Mouse (Mus musculus) midbrain, embryonic 11.5 days (tissue): ENCODE data around the gene Adamtsl4. TPM values are rescaled to one million over a fixed set of nuclear protein-coding genes. Genes with fewer than 3 reads are reported as not detected.

Experiments used
- ATAC-seq: fragments of 200-750 bp; cut with Nextera tagmentation; 2 replicates; pipeline ENCODE4 v1.8.0; 2017; ENCODE audit warnings: moderate TSS enrichment, moderate library complexity; ENCODE audit not compliant: low FRiP score
- DNase-seq: peaks from one replicate; pipeline ENCODE4 v3.0.0; 2015; ENCODE audit warnings: low spot score; ENCODE audit errors: missing footprints
- H3K27ac ChIP-seq: fragments of 300-500 bp; sonication (generic); 2 replicates; pipeline ENCODE4 v1.5.1; 2014; ENCODE audit warnings: low read depth, low read length
- H3K27me3 ChIP-seq: fragments of 300-500 bp; sonication (generic); 2 replicates; pipeline ENCODE4 v1.6.1; 2014; ENCODE audit warnings: mild to moderate bottlenecking, low read length, moderate library complexity, mixed read lengths; ENCODE audit not compliant: control insufficient read depth, insufficient read depth
- H3K36me3 ChIP-seq: fragments of 300-500 bp; sonication (generic); 2 replicates; pipeline ENCODE4 v1.6.1; 2014; ENCODE audit warnings: mild to moderate bottlenecking, low read length, moderate library complexity, mixed read lengths; ENCODE audit not compliant: control insufficient read depth, insufficient read depth
- H3K4me1 ChIP-seq: fragments of 300-500 bp; sonication (generic); 2 replicates; pipeline ENCODE4 v1.6.1; 2014; ENCODE audit warnings: low read length; ENCODE audit not compliant: control insufficient read depth, insufficient read depth
- H3K4me2 ChIP-seq: fragments of 300-500 bp; sonication (generic); 2 replicates; pipeline ENCODE4 v1.6.1; 2014; ENCODE audit warnings: mild to moderate bottlenecking, moderate library complexity
- H3K4me3 ChIP-seq: fragments of 300-500 bp; sonication (generic); 2 replicates; pipeline ENCODE4 v1.5.1; 2014; ENCODE audit warnings: low read depth, low read length
- H3K9ac ChIP-seq: fragments of 300-500 bp; sonication (generic); 2 replicates; pipeline ENCODE4 v1.6.1; 2014; ENCODE audit warnings: low read length
- H3K9me3 ChIP-seq: fragments of 300-500 bp; sonication (generic); 2 replicates; pipeline ENCODE4 v1.6.1; 2016; ENCODE audit warnings: low read length; ENCODE audit not compliant: control insufficient read depth
- WGBS: fragments of 180-500 bp; shearing (Covaris S2); extraction: QIAGEN DNeasy Blood & Tissue Kit; methylation state at CpG from one replicate; pipeline ENCODE4 v1.1.7; 2014; 5-methylcytosine and 5-hydroxymethylcytosine counted together
- polyA plus RNA-seq: library from polyadenylated mRNA; unstranded; fragments of >200 nt; fragmentation: Nextera tagmentation; extraction: Ambion mirVana; gene quantifications from 2 replicates; pipeline ENCODE4 v1.2.1, GENCODE M21; 2014

Adamtsl4 gene
- polyA plus RNA-seq, 1 experiment from 2014 or later = 0.52 TPM

DNA sequence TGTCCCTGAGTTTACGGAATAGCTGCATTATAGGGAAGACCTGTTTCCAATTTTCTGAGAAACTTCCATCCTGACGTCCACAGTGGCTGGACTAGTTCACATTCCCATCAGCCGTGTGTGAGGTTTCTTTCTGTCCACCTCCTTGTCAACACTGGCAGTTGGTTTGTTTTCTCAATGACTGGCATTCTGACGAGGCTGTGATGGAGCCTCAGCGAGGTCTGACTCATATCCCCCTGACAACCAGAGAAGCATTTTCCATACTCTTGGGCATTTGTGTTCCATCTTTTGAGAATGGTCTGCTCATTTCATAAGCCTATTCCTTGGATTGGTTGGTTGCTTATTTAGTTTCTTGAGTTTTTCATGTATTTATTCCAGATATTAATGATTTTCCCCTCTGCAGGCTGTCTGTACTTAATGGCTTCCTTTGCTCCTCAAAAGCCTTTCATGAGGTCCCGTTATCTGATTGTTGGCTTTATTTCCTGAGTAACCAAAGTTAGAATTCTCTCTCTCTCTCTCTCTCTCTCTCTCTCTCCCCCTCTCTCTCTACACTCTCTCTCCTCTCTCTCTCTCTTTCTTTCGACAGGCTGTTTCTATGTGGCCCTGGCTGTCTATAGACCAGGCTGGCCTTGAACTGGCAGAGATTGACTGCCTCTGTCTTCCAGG, 39.1 kb upstream of the Adamtsl4 start:
- 76% methylated on average over 7 of the region's 7 CpGs for WGBS
- H3K4me2 ChIP-seq = no peak overlapping the region
- no peak overlapping the region for H3K4me3 ChIP-seq
- no peaks in the 10 kb centered on the region for H3K27me3 ChIP-seq
- DNase-seq (no peak), ATAC-seq (no peak)
- H3K9me3 ChIP-seq = no peaks in the 10 kb centered on the region
- H3K9ac ChIP-seq = no peak overlapping the region
- no peaks in the 10 kb centered on the region for H3K4me1 ChIP-seq
- no peak overlapping the region for H3K27ac ChIP-seq
- H3K36me3 ChIP-seq = no peaks in the 10 kb centered on the region

GRCm38 (mm10) chr3:95725863-95726262, 38.1 kb upstream of the Adamtsl4 start:
- no peaks in the 10 kb centered on the region for H3K4me1 ChIP-seq
- no peak for DNase-seq
- H3K27ac ChIP-seq = no peak overlapping the region
- no peak overlapping the region for H3K4me3 ChIP-seq
- WGBS = 88% methylated on average over 7 of the region's 7 CpGs
- H3K9me3 ChIP-seq = no peaks in the 10 kb centered on the region
- no peak overlapping the region for H3K9ac ChIP-seq
- no peak for ATAC-seq
- no peaks in the 10 kb centered on the region for H3K27me3 ChIP-seq
- no peaks in the 10 kb centered on the region for H3K36me3 ChIP-seq
- H3K4me2 ChIP-seq = no peak overlapping the region

DNA sequence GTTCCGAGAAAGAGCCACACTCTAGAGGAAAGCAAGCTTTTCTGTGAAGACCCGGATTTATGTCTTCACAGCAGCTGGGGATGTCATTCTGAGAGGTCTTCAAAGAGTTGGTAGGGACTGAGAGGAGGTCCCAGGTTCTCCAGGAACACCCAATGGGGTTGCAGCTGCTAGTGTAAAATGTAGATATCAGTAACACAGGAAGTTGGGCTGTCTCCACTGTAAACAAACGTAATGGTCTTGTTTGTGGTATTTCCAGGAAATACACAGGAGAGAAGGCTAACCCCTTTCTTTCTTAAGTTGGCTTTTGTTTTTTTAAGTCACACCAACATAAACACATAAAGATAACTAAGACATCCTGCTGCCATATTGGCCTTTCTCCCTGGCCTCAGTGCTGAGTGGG, 34.7 kb upstream of the Adamtsl4 start:
- Histone ChIP-seq H3K27ac (no peak overlapping the region), H3K9me3 (no peaks in the 10 kb centered on the region), H3K4me2 (no peak overlapping the region), H3K4me3 (no peak overlapping the region), H3K36me3 (no peaks in the 10 kb centered on the region), H3K27me3 (no peaks in the 10 kb centered on the region), H3K9ac (no peak overlapping the region), H3K4me1 (no peaks in the 10 kb centered on the region)
- no peak for ATAC-seq
- no peak for DNase-seq
- WGBS = 74% methylated on average over 3 of the region's 3 CpGs

- no peak overlapping the region for H3K27ac ChIP-seq
- no peaks in the 10 kb centered on the region for H3K27me3 ChIP-seq
- DNase-seq = no peak
- H3K9me3 ChIP-seq = no peaks in the 10 kb centered on the region
- H3K9ac ChIP-seq = no peak overlapping the region
- ATAC-seq = no peak
- no peaks in the 10 kb centered on the region for H3K36me3 ChIP-seq
- H3K4me2 ChIP-seq = no peak overlapping the region
- H3K4me3 ChIP-seq = no peak overlapping the region
- WGBS = 93% methylated on average over 2 of the region's 2 CpGs
- no peaks in the 10 kb centered on the region for H3K4me1 ChIP-seq
These were observed 30.4 kb upstream of the Adamtsl4 start for GRCm38 (mm10) chr3:95718153-95718552.

DNA sequence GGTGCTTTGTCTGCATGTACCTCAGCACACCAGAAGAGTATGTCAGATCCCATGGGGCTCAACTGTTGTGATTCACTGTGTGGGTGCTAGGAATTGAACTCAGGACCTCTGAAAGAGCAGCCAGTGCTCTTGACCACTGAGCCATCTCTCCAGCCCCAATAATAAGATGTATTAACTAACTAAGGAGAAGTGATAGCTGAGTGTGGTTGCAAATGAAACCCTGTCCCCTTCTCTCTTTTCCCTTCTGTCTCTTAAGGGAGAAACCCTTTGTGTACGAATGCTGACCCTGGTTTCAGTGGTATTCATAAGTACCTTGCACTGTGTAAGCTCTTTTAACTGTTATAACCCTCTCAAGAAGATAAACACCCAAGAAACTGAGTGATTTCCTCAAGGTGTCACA, 28.4 kb upstream of the Adamtsl4 start:
- 69% methylated on average over 1 of the region's 1 CpGs for WGBS
- no peaks in the 10 kb centered on the region for H3K4me1 ChIP-seq
- H3K36me3 ChIP-seq = no peaks in the 10 kb centered on the region
- H3K9ac ChIP-seq = no peak overlapping the region
- H3K4me2 ChIP-seq = no peak overlapping the region
- no peaks in the 10 kb centered on the region for H3K27me3 ChIP-seq
- DNase-seq (no peak), ATAC-seq (no peak)
- H3K4me3 ChIP-seq = no peak overlapping the region
- H3K9me3 ChIP-seq = no peaks in the 10 kb centered on the region
- no peak overlapping the region for H3K27ac ChIP-seq

- no peak overlapping the region for H3K4me3 ChIP-seq
- no peaks in the 10 kb centered on the region for H3K9me3 ChIP-seq
- DNase-seq (no peak), ATAC-seq (no peak)
- H3K36me3 ChIP-seq = no peaks in the 10 kb centered on the region
- no peak overlapping the region for H3K9ac ChIP-seq
- no peak overlapping the region for H3K4me2 ChIP-seq
- H3K27me3 ChIP-seq = no peaks in the 10 kb centered on the region
- H3K27ac ChIP-seq = no peak overlapping the region
- no peaks in the 10 kb centered on the region for H3K4me1 ChIP-seq
These were observed 22.2 kb upstream of the Adamtsl4 start for GRCm38 (mm10) chr3:95709967-95710366.

- DNase-seq (no peak), ATAC-seq (no peak)
- Histone ChIP-seq H3K4me2 (no peak overlapping the region), H3K9me3 (no peaks in the 10 kb centered on the region), H3K27me3 (no peaks in the 10 kb centered on the region), H3K27ac (no peak overlapping the region), H3K4me1 (no peaks in the 10 kb centered on the region), H3K4me3 (no peak overlapping the region), H3K36me3 (no peaks in the 10 kb centered on the region), H3K9ac (no peak overlapping the region)
- WGBS = 95% methylated on average over 4 of the region's 4 CpGs
These were observed 21.3 kb upstream of the Adamtsl4 start for GRCm38 (mm10) chr3:95709044-95709443.

- no peak overlapping the region for H3K9ac ChIP-seq
- DNase-seq = no peak
- 91% methylated on average over 7 of the region's 7 CpGs for WGBS
- H3K4me3 ChIP-seq = no peak overlapping the region
- H3K4me1 ChIP-seq = no peaks in the 10 kb centered on the region
- no peaks in the 10 kb centered on the region for H3K9me3 ChIP-seq
- H3K4me2 ChIP-seq = no peak overlapping the region
- no peaks in the 10 kb centered on the region for H3K27me3 ChIP-seq
- H3K27ac ChIP-seq = no peak overlapping the region
- no peak for ATAC-seq
- H3K36me3 ChIP-seq = no peaks in the 10 kb centered on the region
These were observed 19.8 kb upstream of the Adamtsl4 start for GRCm38 (mm10) chr3:95707497-95707896.

- DNase-seq (no peak), ATAC-seq (no peak)
- no peaks in the 10 kb centered on the region for H3K36me3 ChIP-seq
- no peak overlapping the region for H3K27ac ChIP-seq
- 85% methylated on average over 4 of the region's 4 CpGs for WGBS
- H3K4me2 ChIP-seq = no peak overlapping the region
- peaks cover 7% of the 10 kb centered on the region; the same call in 1 of the 2 replicates for H3K4me1 ChIP-seq
- no peaks in the 10 kb centered on the region for H3K27me3 ChIP-seq
- no peak overlapping the region for H3K9ac ChIP-seq
- H3K9me3 ChIP-seq = no peaks in the 10 kb centered on the region
- H3K4me3 ChIP-seq = no peak overlapping the region
These were observed 18.6 kb upstream of the Adamtsl4 start for GRCm38 (mm10) chr3:95706273-95706672.
